Mouse (Mus musculus) cerebellum, postnatal 10 days (tissue): ENCODE measurements around the gene Mast4.

Experiments used
- DNase-seq, 2 experiments: peaks; one replicate each; pipeline ENCODE4 v3.0.0; 2021; ENCODE audit warnings: mixed read lengths in 2 of 2

The Mast4 gene

GRCm38 (mm10) chr13:103195847-103196246 lies 138.4 kb downstream of the Mast4 start:
- no peak for DNase-seq

- no peak for DNase-seq
These were observed 150.7 kb downstream of the Mast4 start for GRCm38 (mm10) chr13:103183566-103183965.

GRCm38 (mm10) chr13:103181836-103182235 lies 152.5 kb downstream of the Mast4 start:
- no peak for DNase-seq

GRCm38 (mm10) chr13:103176871-103177270 lies 157.4 kb downstream of the Mast4 start:
- DNase-seq, result no peak

- DNase-seq, result peak in 1 of 2 experiments; percentile 12
These were observed 159.9 kb downstream of the Mast4 start for GRCm38 (mm10) chr13:103174431-103174830.

GRCm38 (mm10) chr13:103173545-103174182 lies 160.6 kb downstream of the Mast4 start:
- peak; percentile 82 to 85 for DNase-seq

GRCm38 (mm10) chr13:103151944-103152343 lies 182.4 kb downstream of the Mast4 start:
- DNase-seq, result no peak

GRCm38 (mm10) chr13:103151171-103151570 lies 183.1 kb downstream of the Mast4 start:
- no peak for DNase-seq

GRCm38 (mm10) chr13:103150671-103151070 lies 183.6 kb downstream of the Mast4 start:
- no peak for DNase-seq

- no peak for DNase-seq
These were observed 184.9 kb downstream of the Mast4 start for GRCm38 (mm10) chr13:103149415-103149814.

- no peak for DNase-seq
These were observed 190.0 kb downstream of the Mast4 start for GRCm38 (mm10) chr13:103144343-103144742.

GRCm38 (mm10) chr13:103141304-103141703 lies 193.0 kb downstream of the Mast4 start:
- no peak for DNase-seq

GRCm38 (mm10) chr13:103140051-103140450 lies 194.2 kb downstream of the Mast4 start:
- no peak for DNase-seq

GRCm38 (mm10) chr13:103138298-103138697 lies 196.0 kb downstream of the Mast4 start:
- DNase-seq, result no peak

GRCm38 (mm10) chr13:103135224-103135883 lies 198.9 kb downstream of the Mast4 start:
- peak; percentile 20 for DNase-seq

GRCm38 (mm10) chr13:103131781-103132180 lies 202.5 kb downstream of the Mast4 start:
- no peak for DNase-seq

- no peak for DNase-seq
These were observed 205.0 kb downstream of the Mast4 start for GRCm38 (mm10) chr13:103129130-103129797.

- no peak for DNase-seq
These were observed 205.6 kb downstream of the Mast4 start for GRCm38 (mm10) chr13:103128729-103129128.

GRCm38 (mm10) chr13:103127594-103127993 lies 206.7 kb downstream of the Mast4 start:
- DNase-seq, result no peak

GRCm38 (mm10) chr13:103123716-103124115 lies 210.6 kb downstream of the Mast4 start:
- DNase-seq, result no peak

- peak; percentile 34 to 52 for DNase-seq
These were observed 212.2 kb downstream of the Mast4 start for GRCm38 (mm10) chr13:103121796-103122792.

GRCm38 (mm10) chr13:103120669-103121131 lies 213.6 kb downstream of the Mast4 start:
- DNase-seq, result peak; percentile 64 to 72
